Mouse (Mus musculus): ENCODE results near the gene Olfr1467.

The Olfr1467 gene

GRCm38 (mm10) chr19:13361936-13362335, at the start of gene Olfr1467:
Gene Olfr1467, plus strand, starts transcription at chr19:13362236.
- DNase-seq, result no peak

GRCm38 (mm10) chr19:13315441-13315840, 46.6 kb upstream of the Olfr1467 start, which contains the start of gene Olfr1465:
Gene Olfr1465, minus strand, starts transcription at chr19:13315541.
- no peak for DNase-seq

GRCm38 (mm10) chr19:13338562-13338961, 23.5 kb upstream of the Olfr1467 start, which contains the start of gene Olfr1466:
Gene Olfr1466, plus strand, starts transcription at chr19:13338862.
- DNase-seq, result no peak

GRCm38 (mm10) chr19:13407549-13407948, 45.5 kb downstream of the Olfr1467 start, which contains the start of gene Olfr1469:
Gene Olfr1469, plus strand, starts transcription at chr19:13407849.
- DNase-seq, result no peak

Data from thymus, postnatal 36 days (tissue).